Mouse (Mus musculus) neural tube, embryonic 14.5 days (tissue): ENCODE data around the gene Kif23. TPM values are rescaled to one million over a fixed set of nuclear protein-coding genes. Genes with fewer than 3 reads are reported as not detected.

Source experiments
- ATAC-seq: fragments of 200-750 bp; cut with Nextera tagmentation; 2 replicates; pipeline ENCODE4 v1.8.0; 2017; ENCODE audit warnings: low read depth, mild to moderate bottlenecking, moderate TSS enrichment, moderate library complexity
- H3K27ac ChIP-seq: fragments of 300-500 bp; sonication (generic); 2 replicates; pipeline ENCODE4 v1.5.1; 2014; ENCODE audit warnings: low read depth, mild to moderate bottlenecking, control low read depth, low read length, moderate library complexity, mixed read lengths
- H3K27me3 ChIP-seq: fragments of 300-500 bp; sonication (generic); 2 replicates; pipeline ENCODE4 v1.6.1; 2014; ENCODE audit warnings: low read length; ENCODE audit not compliant: control insufficient read depth, insufficient read depth
- H3K36me3 ChIP-seq: fragments of 300-500 bp; sonication (generic); 2 replicates; pipeline ENCODE4 v1.6.1; 2014; ENCODE audit warnings: low read length, mixed read lengths; ENCODE audit not compliant: control insufficient read depth, insufficient read depth
- H3K4me1 ChIP-seq: fragments of 300-500 bp; sonication (generic); 2 replicates; pipeline ENCODE4 v1.6.1; 2014; ENCODE audit warnings: low read length; ENCODE audit not compliant: control insufficient read depth, insufficient read depth
- H3K4me2 ChIP-seq: fragments of 300-500 bp; sonication (generic); 2 replicates; pipeline ENCODE4 v1.6.1; 2014; ENCODE audit warnings: mild to moderate bottlenecking, low read depth, low read length, control low read depth
- H3K4me3 ChIP-seq: fragments of 300-500 bp; sonication (generic); 2 replicates; pipeline ENCODE4 v1.5.1; 2014; ENCODE audit warnings: low read depth, low read length, control low read depth, mixed read lengths
- H3K9ac ChIP-seq: fragments of 300-500 bp; sonication (generic); replicated peaks from 2 replicates; pipeline ENCODE4 v1.6.1; 2014; ENCODE audit warnings: low read depth, mild to moderate bottlenecking, control low read depth, low read length, mixed read lengths
- H3K9me3 ChIP-seq: fragments of 300-500 bp; sonication (generic); 2 replicates; pipeline ENCODE4 v1.6.1; 2016; ENCODE audit warnings: low read length; ENCODE audit not compliant: control insufficient read depth
- WGBS: fragments of 180-500 bp; shearing (Covaris S2); extraction: QIAGEN DNeasy Blood & Tissue Kit; methylation state at CpG from one replicate; pipeline ENCODE4 v1.1.7; 2014; 5-methylcytosine and 5-hydroxymethylcytosine counted together
- polyA plus RNA-seq: library from polyadenylated mRNA; unstranded; fragments of >200 nt; fragmentation: Nextera tagmentation; extraction: Ambion mirVana; gene quantifications from 2 replicates; pipeline ENCODE4 v1.2.1, GENCODE M21; 2014

Gene Kif23
- 7.6 and 12.9 TPM in 2 replicates for polyA plus RNA-seq

- WGBS, result under 1% methylated on average over 44 of the region's 44 CpGs
- peaks cover 8% of the 10 kb centered on the region for H3K4me1 ChIP-seq
- H3K4me3 ChIP-seq, result peak within 1 kb of the TSS; percentile 61
- 0 out of 2 replicates have a peak within 1 kb of the TSS, but pooled peaks have one; percentile 18 for H3K27ac ChIP-seq
- peak within 1 kb of the TSS; percentile 100 for H3K4me2 ChIP-seq
- ATAC-seq, result peak; percentile 92
- peak within 1 kb of the TSS; percentile 50 for H3K9ac ChIP-seq
- H3K27me3 ChIP-seq, result no peaks in the 10 kb centered on the region
- no peaks in the 10 kb centered on the region for H3K9me3 ChIP-seq
- no peaks in the 10 kb centered on the region for H3K36me3 ChIP-seq
Observed at GRCm38 (mm10) chr9:61946623-61947401, at the start of gene Kif23. Gene Kif23 (minus strand): TSS chr9:61946774.

GRCm38 (mm10) chr9:61991158-61991557, 44.6 kb upstream of the Kif23 start:
- no peaks in the 10 kb centered on the region for H3K4me1 ChIP-seq
- H3K4me3 ChIP-seq, result no peak overlapping the region
- 83% methylated on average over 4 of the region's 4 CpGs for WGBS
- H3K4me2 ChIP-seq, result no peak overlapping the region
- no peak overlapping the region for H3K9ac ChIP-seq
- no peaks in the 10 kb centered on the region for H3K36me3 ChIP-seq
- H3K9me3 ChIP-seq, result no peaks in the 10 kb centered on the region
- no peaks in the 10 kb centered on the region for H3K27me3 ChIP-seq
- no peak overlapping the region for H3K27ac ChIP-seq
- no peak for ATAC-seq

DNA sequence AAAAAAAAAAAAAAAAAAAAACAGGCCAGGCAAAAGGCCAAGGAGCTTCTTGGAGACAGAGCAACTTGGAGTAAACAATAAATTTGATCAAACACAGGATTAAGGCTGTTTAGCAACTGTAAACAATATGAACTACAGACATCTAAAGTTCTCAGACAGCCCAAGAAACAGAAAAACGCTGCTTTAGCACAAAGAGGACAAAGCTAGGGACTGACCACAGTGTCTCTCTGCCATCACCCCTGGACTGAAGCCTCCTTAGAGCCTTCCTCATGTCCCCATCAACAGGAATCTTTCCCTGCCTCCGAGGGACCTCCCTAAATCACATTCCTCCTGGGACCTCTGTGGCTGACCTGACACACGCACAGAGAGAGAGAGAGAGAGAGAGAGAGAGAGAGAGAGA, 44.2 kb upstream of the Kif23 start:
- H3K4me1 ChIP-seq, result no peaks in the 10 kb centered on the region
- H3K9me3 ChIP-seq, result no peaks in the 10 kb centered on the region
- 45% methylated on average over 3 of the region's 3 CpGs for WGBS

GRCm38 (mm10) chr9:61986055-61986454, 39.5 kb upstream of the Kif23 start:
- H3K4me3 ChIP-seq, result no peak overlapping the region
- no peak overlapping the region for H3K27ac ChIP-seq
- H3K9ac ChIP-seq, result no peak overlapping the region
- no peaks in the 10 kb centered on the region for H3K36me3 ChIP-seq
- no peak overlapping the region for H3K4me2 ChIP-seq
- ATAC-seq, result no peak
- H3K9me3 ChIP-seq, result no peaks in the 10 kb centered on the region
- 89% methylated on average over 7 of the region's 7 CpGs for WGBS
- no peaks in the 10 kb centered on the region for H3K27me3 ChIP-seq
- H3K4me1 ChIP-seq, result no peaks in the 10 kb centered on the region

More for the DNA sequence above, 44.2 kb upstream of the Kif23 start:
- H3K36me3 ChIP-seq, result no peaks in the 10 kb centered on the region
- no peaks in the 10 kb centered on the region for H3K27me3 ChIP-seq
- H3K4me2 ChIP-seq, result no peak overlapping the region
- no peak overlapping the region for H3K9ac ChIP-seq
- no peak overlapping the region for H3K27ac ChIP-seq
- ATAC-seq, result no peak
- H3K4me3 ChIP-seq, result no peak overlapping the region

- Histone ChIP-seq H3K9me3 (no peaks in the 10 kb centered on the region), H3K27ac (no peak overlapping the region), H3K4me1 (no peaks in the 10 kb centered on the region), H3K27me3 (no peaks in the 10 kb centered on the region), H3K4me2 (no peak overlapping the region), H3K9ac (no peak overlapping the region), H3K36me3 (no peaks in the 10 kb centered on the region), H3K4me3 (no peak overlapping the region)
- no peak for ATAC-seq
- WGBS, result 53% methylated on average over 11 of the region's 11 CpGs
Observed at GRCm38 (mm10) chr9:61985183-61985863, 38.7 kb upstream of the Kif23 start.

GRCm38 (mm10) chr9:61982940-61983620, 36.5 kb upstream of the Kif23 start:
- Histone ChIP-seq H3K36me3 (no peaks in the 10 kb centered on the region), H3K4me2 (no peak overlapping the region), H3K9ac (no peak overlapping the region), H3K27ac (no peak overlapping the region), H3K9me3 (no peaks in the 10 kb centered on the region), H3K4me3 (no peak overlapping the region), H3K4me1 (no peaks in the 10 kb centered on the region), H3K27me3 (no peaks in the 10 kb centered on the region)
- 90% methylated on average over 7 of the region's 7 CpGs for WGBS
- ATAC-seq, result no peak

DNA sequence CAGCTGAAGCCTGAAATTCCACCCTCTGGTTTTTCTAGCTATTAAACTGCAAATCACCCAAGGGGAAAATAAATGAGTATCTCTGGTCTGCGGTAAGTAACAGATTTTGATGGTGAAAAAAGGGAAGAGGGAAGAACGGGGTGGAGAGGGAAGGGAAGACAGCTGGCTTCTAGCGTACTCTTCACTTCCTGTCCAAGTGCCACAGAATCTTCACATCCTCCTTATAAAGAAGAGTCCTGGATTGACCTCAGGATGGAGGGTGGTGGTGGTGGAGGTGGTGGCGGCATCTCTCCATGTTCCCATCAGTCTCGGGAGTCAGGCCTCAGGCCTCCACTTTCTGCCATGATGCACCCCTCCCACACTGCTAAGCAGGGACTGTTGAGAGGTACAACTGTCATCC, 35.3 kb upstream of the Kif23 start:
- no peak for ATAC-seq

GRCm38 (mm10) chr9:61979983-61980382, 33.4 kb upstream of the Kif23 start:
- no peak overlapping the region for H3K4me3 ChIP-seq
- ATAC-seq, result no peak
- 83% methylated on average over 2 of the region's 2 CpGs for WGBS

More for the DNA sequence above, 35.3 kb upstream of the Kif23 start:
- Histone ChIP-seq H3K4me3 (no peak overlapping the region), H3K9ac (no peak overlapping the region), H3K4me2 (no peak overlapping the region), H3K4me1 (no peaks in the 10 kb centered on the region), H3K27me3 (no peaks in the 10 kb centered on the region), H3K36me3 (no peaks in the 10 kb centered on the region), H3K9me3 (no peaks in the 10 kb centered on the region), H3K27ac (no peak overlapping the region)
- WGBS, result 73% methylated on average over 5 of the region's 5 CpGs

More at GRCm38 (mm10) chr9:61979983-61980382, 33.4 kb upstream of the Kif23 start:
- Histone ChIP-seq H3K36me3 (no peaks in the 10 kb centered on the region), H3K4me1 (no peaks in the 10 kb centered on the region), H3K27me3 (no peaks in the 10 kb centered on the region), H3K9ac (no peak overlapping the region), H3K4me2 (no peak overlapping the region), H3K9me3 (no peaks in the 10 kb centered on the region), H3K27ac (no peak overlapping the region)
